28 mouse cellular contexts compared by ENCODE assay signal in genomic region chr8:71550754-71551153, GRCm38 (mm10). TPM values are rescaled to one million over a fixed set of nuclear protein-coding genes. Genes with fewer than 3 reads are reported as not detected.
DNase-seq lines count a peak whose midpoint lies in the region; ATAC-seq and TF ChIP-seq lines count a peak whose summit lies in the region.
"Had no signal": no experiment of that assay in that cellular context is flagged by ENCODE, and none has a peak within 500 bp of the region (broad histone marks: within the 10 kb centered on the region; RNA-seq: fewer than 3 reads in every experiment).

No protein-coding gene starts in this region.

- no peak overlapping the region for H3K4me3 ChIP-seq in kidney, embryonic 16.5 days (ENCODE audit: low read length)
- no peak overlapping the region for H3K4me3 ChIP-seq in thymus, adult 2 months (ENCODE audit: control insufficient read depth, insufficient read depth, low read length)
- H3K4me3 ChIP-seq: embryonic facial prominence, embryonic 12.5 days; embryonic facial prominence, embryonic 15.5 days; heart, embryonic 12.5 days; heart, embryonic 15.5 days; hindbrain, embryonic 10.5 days; hindbrain, embryonic 13.5 days had no signal

- H3K4me1 ChIP-seq in kidney, embryonic 16.5 days (ENCODE audit: insufficient read depth, low read length), result peaks cover 14% of the 10 kb centered on the region
- H3K4me1 ChIP-seq in thymus, adult 2 months (replicated peaks; ENCODE audit: control insufficient read depth, insufficient read depth, low read length), result peaks cover 43% of the 10 kb centered on the region
- H3K4me1 ChIP-seq: embryonic facial prominence, embryonic 15.5 days; heart, embryonic 12.5 days; heart, embryonic 15.5 days; hindbrain, embryonic 10.5 days; hindbrain, embryonic 13.5 days had no signal

- no peak for TF ChIP-seq POLR2A in thymus, adult 2 months (IDR thresholded peaks at IDR 0.05; ENCODE audit: control insufficient read depth, extremely low read depth, insufficient read depth, low read length, poor library complexity)

- no peak for DNase-seq in kidney, postnatal 14 days
- peak; percentile 50 for DNase-seq in thymus, adult 2 months
- DNase-seq in thymus, adult 18-20 months, result no peak
- DNase-seq in thymus, postnatal 25 days, result peak; percentile 46
- DNase-seq in layer of hippocampus, adult 9-10 months (ENCODE audit: low spot score), result no peak
- DNase-seq: adrenal gland, adult 2 months; adrenal gland, postnatal 14 days; cerebellum, adult 11 months; cerebellum, adult 2 months; cerebellum, adult 9-11 months; cerebellum, postnatal 25 days; gastrocnemius, postnatal 25 days; heart, adult 18-20 months; heart, postnatal 10 days; heart, postnatal 36 days had no signal

- whole genome bisulfite sequencing in kidney, embryonic 16.5 days, result 64% methylated on average over 7 of the region's 7 CpGs
- 71% methylated on average over 7 of the region's 7 CpGs for WGBS in thymus, adult 2 months

- H3K27me3 ChIP-seq in kidney, embryonic 16.5 days (ENCODE audit: insufficient read depth, low read length), result no peaks in the 10 kb centered on the region
- H3K27me3 ChIP-seq in thymus, adult 2 months (ENCODE audit: control insufficient read depth, insufficient read depth, low read length), result no peaks in the 10 kb centered on the region
- H3K27me3 ChIP-seq: embryonic facial prominence, embryonic 15.5 days had no signal

- no peak overlapping the region for H3K9ac ChIP-seq in kidney, embryonic 16.5 days (replicated peaks; ENCODE audit: low read length)
- H3K9ac ChIP-seq: embryonic facial prominence, embryonic 12.5 days; embryonic facial prominence, embryonic 15.5 days; heart, embryonic 12.5 days; heart, embryonic 15.5 days; hindbrain, embryonic 13.5 days had no signal

- peak overlapping the region; percentile 67; the same call in 1 of the 2 replicates for H3K27ac ChIP-seq in kidney, embryonic 16.5 days (ENCODE audit: low read length)
- peak overlapping the region; percentile 3; the same call in 1 of the 2 replicates for H3K27ac ChIP-seq in thymus, adult 2 months (ENCODE audit: control insufficient read depth, insufficient read depth, low read length)
- H3K27ac ChIP-seq: embryonic facial prominence, embryonic 12.5 days; embryonic facial prominence, embryonic 15.5 days; heart, embryonic 15.5 days; hindbrain, embryonic 10.5 days; hindbrain, embryonic 13.5 days had no signal

- H3K9me3 ChIP-seq in kidney, embryonic 16.5 days (ENCODE audit: low read length), result no peaks in the 10 kb centered on the region
- H3K9me3 ChIP-seq: embryonic facial prominence, embryonic 12.5 days; embryonic facial prominence, embryonic 15.5 days; heart, embryonic 12.5 days; heart, embryonic 15.5 days; hindbrain, embryonic 10.5 days; hindbrain, embryonic 13.5 days had no signal

- H3K36me3 ChIP-seq in kidney, embryonic 16.5 days (ENCODE audit: insufficient read depth, low read length), result peaks cover 28% of the 10 kb centered on the region
- H3K36me3 ChIP-seq in thymus, adult 2 months (ENCODE audit: control insufficient read depth, insufficient read depth, low read length), result no peaks in the 10 kb centered on the region

- ATAC-seq in kidney, embryonic 16.5 days (ENCODE audit: low FRiP score, low TSS enrichment), result no peak
- ATAC-seq in monocyte, adult 5-6 weeks (replicated peaks; ENCODE audit: insufficient number of reproducible peaks, low FRiP score, low TSS enrichment, poor library complexity, severe bottlenecking), result no peak
- ATAC-seq: CD4-positive, CD25-positive, alpha-beta regulatory T cell, adult 4 months; forebrain, embryonic 14.5 days had no signal

- no peak overlapping the region for H3K4me2 ChIP-seq in kidney, embryonic 16.5 days (replicated peaks; ENCODE audit: low read depth, low read length)
- H3K4me2 ChIP-seq: embryonic facial prominence, embryonic 12.5 days; embryonic facial prominence, embryonic 15.5 days; heart, embryonic 12.5 days; heart, embryonic 15.5 days; hindbrain, embryonic 13.5 days had no signal

- no peak for TF ChIP-seq CTCF in thymus, adult 2 months (IDR thresholded peaks at IDR 0.05; ENCODE audit: borderline replicate concordance, control insufficient read depth, extremely low read depth, insufficient read depth, low read length, poor library complexity)

RNA-seq across cellular contexts. Expression of gene Tmem221, which starts 7.9 kb away (rescaled TPM):
- 16.3 and 16.7 TPM in 2 replicates for polyA plus RNA-seq in kidney, embryonic 16.5 days (2015; fragmentation: Nextera tagmentation; extraction: Ambion mirVana)
- 15.5 and 17.2 TPM in 2 replicates for polyA plus RNA-seq in thymus, adult 2 months (2012; rRNA removed)
- 0.29 TPM in 1 of 3 replicates, not detected in the others for total RNA-seq in monocyte, adult 5-6 weeks (2017)
- total RNA-seq: common myeloid progenitor, adult 5-6 weeks; gastrocnemius, adult 8-10 months; gastrocnemius, postnatal 25 days had no signal
- polyA plus RNA-seq: forebrain, embryonic 14.5 days had no signal

RNA-seq across cellular contexts. Expression of gene Mvb12a, which starts 8.0 kb away (rescaled TPM):
- polyA plus RNA-seq in kidney, embryonic 16.5 days (2015; fragmentation: Nextera tagmentation; extraction: Ambion mirVana), result 114 and 118 TPM in 2 replicates
- polyA plus RNA-seq in thymus, adult 2 months (2012; rRNA removed), result 166 and 182 TPM in 2 replicates
- total RNA-seq in monocyte, adult 5-6 weeks (2017), result 13.9 to 34.3 TPM (median 20.5 TPM) in 3 replicates

RNA-seq across cellular contexts. Expression of gene Bst2, which starts 13.5 kb away (rescaled TPM):
- polyA plus RNA-seq in kidney, embryonic 16.5 days (2015; fragmentation: Nextera tagmentation; extraction: Ambion mirVana), result 53.6 and 55.6 TPM in 2 replicates
- polyA plus RNA-seq in thymus, adult 2 months (2012; rRNA removed), result 457 and 474 TPM in 2 replicates
- 25.5 to 51.2 TPM (median 32.9 TPM) in 3 replicates for total RNA-seq in monocyte, adult 5-6 weeks (2017)

RNA-seq across cellular contexts. Expression of gene Nxnl1, which starts 15.6 kb away (rescaled TPM):
- polyA plus RNA-seq in kidney, embryonic 16.5 days (2015; fragmentation: Nextera tagmentation; extraction: Ambion mirVana), result 0.24 and 0.31 TPM in 2 replicates
- 0.05 and 0.06 TPM in 2 replicates for polyA plus RNA-seq in thymus, adult 2 months (2012; rRNA removed)
- not detected in 3 replicates for total RNA-seq in monocyte, adult 5-6 weeks (2017)
- total RNA-seq: common myeloid progenitor, adult 5-6 weeks had no signal
- polyA plus RNA-seq: CD4-positive, CD25-positive, alpha-beta regulatory T cell, adult 4 months; embryonic facial prominence, embryonic 12.5 days; forebrain, embryonic 11.5 days; forebrain, embryonic 14.5 days; heart, embryonic 12.5 days; heart, embryonic 15.5 days; hindbrain, embryonic 10.5 days; hindbrain, embryonic 13.5 days had no signal

RNA-seq across cellular contexts. Expression of gene Slc27a1, which starts 17.9 kb away (rescaled TPM):
- polyA plus RNA-seq in kidney, embryonic 16.5 days (2015; fragmentation: Nextera tagmentation; extraction: Ambion mirVana), result 49.8 and 56.2 TPM in 2 replicates
- polyA plus RNA-seq in thymus, adult 2 months (2012; rRNA removed), result 174 and 176 TPM in 2 replicates
- 0.53 to 1.2 TPM (median 0.76 TPM) in 3 replicates for total RNA-seq in monocyte, adult 5-6 weeks (2017)

Comparison
In these comparisons a context has a peak if more than half of its experiments do, and no peak if none do; other contexts are left out.
1. DNase-seq: peak in thymus, adult 2 months (single experiment) and thymus, postnatal 25 days (single experiment); none in kidney, postnatal 14 days (single experiment), thymus, adult 18-20 months (0 of 2) and layer of hippocampus, adult 9-10 months (single experiment).